Comparison of ENCODE assay signal across 8 mouse cellular contexts in genomic region chr17:32891239-32892180, GRCm38 (mm10). TPM values are rescaled to one million over a fixed set of nuclear protein-coding genes. Genes with fewer than 3 reads are reported as not detected.
A peak's percentile ranks its signal among the peaks of the same experiment; 100 is the strongest.
DNase-seq lines count a peak whose midpoint lies in the region; ATAC-seq and TF ChIP-seq lines count a peak whose summit lies in the region.

TSS of gene Zfp870 (minus strand) at chr17:32891642.

- peak within 1 kb of the TSS; percentile 80 for H3K4me3 ChIP-seq in forebrain, embryonic 10.5 days
- H3K4me3 ChIP-seq in heart, embryonic 15.5 days = peak within 1 kb of the TSS; percentile 80
- H3K4me3 ChIP-seq in liver, embryonic 14.5 days (ENCODE audit: insufficient read depth in 1 of 2, low read depth in 2 of 2, low read length in 2 of 2) = peak within 1 kb of the TSS; percentile 68 to 79
- peak within 1 kb of the TSS; percentile 56 for H3K4me3 ChIP-seq in neural tube, embryonic 11.5 days (ENCODE audit: low read depth, low read length)
- peak within 1 kb of the TSS; percentile 70 for H3K4me3 ChIP-seq in stomach, postnatal 0 days (ENCODE audit: low read depth, low read length)

- DNase-seq in CD4-positive, CD25-positive, alpha-beta regulatory T cell, adult 2 months (ENCODE audit: low read depth, low spot score) = peak; percentile 91
- peak; percentile 69 for DNase-seq in c-Kit-positive CD71-negative TER-119-negative erythroid progenitor cells, embryonic 14.5 days (ENCODE audit: low read depth)
- DNase-seq in forebrain, embryonic 10.5 days (ENCODE audit: extremely low spot score, low spot score) = peak; percentile 85
- DNase-seq in kidney, postnatal 25 days = peak; percentile 90 to 94
- DNase-seq in liver, embryonic 14.5 days (ENCODE audit: low read depth in 3 of 3, low spot score in 3 of 3) = peak; percentile 75
- peak; percentile 88 for DNase-seq in neural tube, embryonic 11.5 days (ENCODE audit: low spot score)
- DNase-seq in stomach, postnatal 0 days (ENCODE audit: low spot score) = peak; percentile 81

- no peaks in the 10 kb centered on the region for H3K27me3 ChIP-seq in forebrain, embryonic 10.5 days (ENCODE audit: poor library complexity, severe bottlenecking)
- no peaks in the 10 kb centered on the region for H3K27me3 ChIP-seq in heart, embryonic 15.5 days
- no peaks in the 10 kb centered on the region for H3K27me3 ChIP-seq in liver, embryonic 14.5 days (ENCODE audit: control insufficient read depth, insufficient read depth, low read length)
- H3K27me3 ChIP-seq in neural tube, embryonic 11.5 days (ENCODE audit: control insufficient read depth, insufficient read depth, low read length) = no peaks in the 10 kb centered on the region
- no peaks in the 10 kb centered on the region for H3K27me3 ChIP-seq in stomach, postnatal 0 days (ENCODE audit: control insufficient read depth, insufficient read depth, low read length)

- peaks cover 21% of the 10 kb centered on the region for H3K4me1 ChIP-seq in forebrain, embryonic 10.5 days
- peaks cover 15% of the 10 kb centered on the region for H3K4me1 ChIP-seq in heart, embryonic 15.5 days (replicated peaks)
- H3K4me1 ChIP-seq in liver, embryonic 14.5 days (replicated peaks; ENCODE audit: control insufficient read depth in 2 of 2, insufficient read depth in 2 of 2, low read length in 1 of 2) = peaks cover 0 to 9% of the 10 kb centered on the region in 2 experiments; a peak in 2 of 4 replicates
- 0 out of 2 replicates have a peak, but pooled peaks cover 4% of the 10 kb centered on the region for H3K4me1 ChIP-seq in neural tube, embryonic 11.5 days (ENCODE audit: control insufficient read depth, insufficient read depth, low read length)
- H3K4me1 ChIP-seq in stomach, postnatal 0 days (replicated peaks; ENCODE audit: control insufficient read depth, insufficient read depth) = peaks cover 5% of the 10 kb centered on the region

- TF ChIP-seq EP300 in liver, embryonic 14.5 days (IDR thresholded peaks at IDR 0.05; ENCODE audit: low read depth) = no peak
- TF ChIP-seq EP300 in stomach, postnatal 0 days (optimal IDR thresholded peaks at IDR 0.05) = peak; percentile 46

- H3K9ac ChIP-seq in heart, embryonic 15.5 days = peak within 1 kb of the TSS; percentile 85
- peak within 1 kb of the TSS; percentile 77 for H3K9ac ChIP-seq in liver, embryonic 14.5 days (replicated peaks)
- H3K9ac ChIP-seq in neural tube, embryonic 11.5 days (ENCODE audit: low read length) = peak within 1 kb of the TSS; percentile 49
- peak within 1 kb of the TSS; percentile 78 for H3K9ac ChIP-seq in stomach, postnatal 0 days (ENCODE audit: low read length)

- ATAC-seq in heart, embryonic 15.5 days (replicated peaks; ENCODE audit: insufficient number of reproducible peaks, insufficient read depth, low FRiP score, low read depth) = peak; percentile 96
- peak; percentile 94 for ATAC-seq in liver, embryonic 14.5 days (ENCODE audit: insufficient read depth)
- peak; percentile 99 for ATAC-seq in neural tube, embryonic 11.5 days (ENCODE audit: insufficient read depth, low FRiP score, low TSS enrichment)
- peak; percentile 98 for ATAC-seq in stomach, postnatal 0 days (ENCODE audit: low FRiP score, low TSS enrichment)

- H3K36me3 ChIP-seq in forebrain, embryonic 10.5 days (replicated peaks) = peaks cover 21% of the 10 kb centered on the region
- no peaks in the 10 kb centered on the region; the same call in 1 of the 2 replicates for H3K36me3 ChIP-seq in heart, embryonic 15.5 days
- H3K36me3 ChIP-seq in liver, embryonic 14.5 days (replicated peaks; ENCODE audit: control insufficient read depth, insufficient read depth, low read depth) = no peaks in the 10 kb centered on the region
- H3K36me3 ChIP-seq in neural tube, embryonic 11.5 days (ENCODE audit: control insufficient read depth, insufficient read depth, low read length) = no peaks in the 10 kb centered on the region; the same call in 1 of the 2 replicates
- no peaks in the 10 kb centered on the region for H3K36me3 ChIP-seq in stomach, postnatal 0 days (ENCODE audit: control insufficient read depth, insufficient read depth, low read length)

- WGBS in forebrain, embryonic 10.5 days = 12% methylated on average over 33 of the region's 33 CpGs
- 10% methylated on average over 33 of the region's 33 CpGs for WGBS in heart, embryonic 15.5 days
- WGBS in liver, embryonic 14.5 days (ENCODE audit: insufficient replicate concordance) = 12% methylated on average over 33 of the region's 33 CpGs
- 14% methylated on average over 31 of the region's 33 CpGs for WGBS in neural tube, embryonic 11.5 days
- 11% methylated on average over 31 of the region's 33 CpGs for WGBS in stomach, postnatal 0 days

- peak within 1 kb of the TSS; percentile 77 for H3K4me2 ChIP-seq in heart, embryonic 15.5 days
- peak within 1 kb of the TSS; percentile 76 for H3K4me2 ChIP-seq in liver, embryonic 14.5 days (ENCODE audit: low read depth)
- H3K4me2 ChIP-seq in neural tube, embryonic 11.5 days (ENCODE audit: low read depth) = peak within 1 kb of the TSS; percentile 46
- H3K4me2 ChIP-seq in stomach, postnatal 0 days (replicated peaks; ENCODE audit: low read depth) = peak within 1 kb of the TSS; percentile 58

- H3K9me3 ChIP-seq in forebrain, embryonic 10.5 days = no peaks in the 10 kb centered on the region
- H3K9me3 ChIP-seq in heart, embryonic 15.5 days (replicated peaks) = no peaks in the 10 kb centered on the region
- no peaks in the 10 kb centered on the region for H3K9me3 ChIP-seq in liver, embryonic 14.5 days (ENCODE audit: control insufficient read depth, low read length)
- no peaks in the 10 kb centered on the region for H3K9me3 ChIP-seq in neural tube, embryonic 11.5 days (ENCODE audit: control insufficient read depth, low read length)
- no peaks in the 10 kb centered on the region for H3K9me3 ChIP-seq in stomach, postnatal 0 days (ENCODE audit: control insufficient read depth, low read length)

- peak within 1 kb of the TSS; percentile 90 for H3K27ac ChIP-seq in forebrain, embryonic 10.5 days
- peak within 1 kb of the TSS; percentile 87 for H3K27ac ChIP-seq in heart, embryonic 15.5 days
- H3K27ac ChIP-seq in liver, embryonic 14.5 days = no peak within 1 kb of the TSS
- peak within 1 kb of the TSS; percentile 49 for H3K27ac ChIP-seq in neural tube, embryonic 11.5 days (ENCODE audit: low read depth, low read length)
- peak within 1 kb of the TSS; percentile 87 for H3K27ac ChIP-seq in stomach, postnatal 0 days (replicated peaks)

- TF ChIP-seq CTCF in liver, embryonic 14.5 days (IDR thresholded peaks at IDR 0.05; ENCODE audit: low read depth) = peak; percentile 51
- peak; percentile 69 for TF ChIP-seq CTCF in stomach, postnatal 0 days (IDR thresholded peaks at IDR 0.05; ENCODE audit: low read depth)

RNA-seq across cellular contexts. Expression of gene Zfp870, which starts in this region (rescaled TPM):
- 7.4 and 8.6 TPM in 2 replicates for polyA plus RNA-seq in forebrain, embryonic 10.5 days (2016; fragmentation: Nextera tagmentation; extraction: Ambion mirVana)
- 4.5 and 5.5 TPM in 2 replicates for polyA plus RNA-seq in heart, embryonic 15.5 days (2015; fragmentation: Nextera tagmentation; extraction: Ambion mirVana)
- polyA plus RNA-seq in liver, embryonic 14.5 days (2012; rRNA removed) = 0.55 and 0.79 TPM in 2 replicates
- polyA plus RNA-seq in liver, embryonic 14.5 days (2014; fragmentation: Nextera tagmentation; extraction: Ambion mirVana) = 1.5 and 2.8 TPM in 2 replicates
- 9.0 and 9.8 TPM in 2 replicates for polyA plus RNA-seq in neural tube, embryonic 11.5 days (2014; fragmentation: Nextera tagmentation; extraction: Ambion mirVana)
- polyA plus RNA-seq in stomach, postnatal 0 days (2015; fragmentation: Nextera tagmentation; extraction: Ambion mirVana) = 2.6 and 2.7 TPM in 2 replicates
